Mouse (Mus musculus) ES-E14 (cell line): ENCODE data around the gene Apbb2. TPM values are rescaled to one million over a fixed set of nuclear protein-coding genes. Genes with fewer than 3 reads are reported as not detected.

ENCODE experiments used
- DNase-seq: peaks from one replicate; pipeline ENCODE4 v3.0.0-alpha.2; 2013; ENCODE audit warnings: low read depth, low spot score
- H3K27ac ChIP-seq: 2 replicates; pipeline ENCODE4 v1.5.1; 2012; ENCODE audit warnings: low read depth, mild to moderate bottlenecking, low read length, moderate library complexity, mixed read lengths; ENCODE audit not compliant: poor library complexity, insufficient read depth, severe bottlenecking
- H3K36me3 ChIP-seq: 2 replicates; pipeline ENCODE4 v1.6.1; 2012; ENCODE audit warnings: mild to moderate bottlenecking, low read length, moderate library complexity, mixed read lengths; ENCODE audit not compliant: control insufficient read depth, poor library complexity, insufficient read depth, severe bottlenecking
- H3K4me1 ChIP-seq, 2 experiments: fragments of 150-350 bp in 1 of 2; sonication (generic) in 1 of 2; 2 replicates each; pipeline ENCODE4 v1.6.1; 2012; ENCODE audit warnings: low read length in 2 of 2, mild to moderate bottlenecking in 1 of 2, mixed read lengths in 1 of 2; ENCODE audit not compliant: control insufficient read depth in 2 of 2, insufficient read depth in 2 of 2, poor library complexity in 1 of 2
- H3K4me3 ChIP-seq, 2 experiments: fragments of 150-350 bp in 1 of 2; sonication (generic) in 1 of 2; 2 replicates each; pipeline ENCODE4 v1.5.1; 2012; ENCODE audit warnings: low read length in 2 of 2, low read depth in 1 of 2, mild to moderate bottlenecking in 1 of 2, mixed read lengths in 1 of 2; ENCODE audit not compliant: insufficient read depth in 1 of 2, poor library complexity in 1 of 2, severe bottlenecking in 1 of 2
- H3K9ac ChIP-seq: 2 replicates; pipeline ENCODE4 v1.6.1; 2012; ENCODE audit warnings: low read depth, mild to moderate bottlenecking, low read length, mixed read lengths; ENCODE audit not compliant: poor library complexity, insufficient read depth, severe bottlenecking
- H3K9me3 ChIP-seq: fragments of 150-350 bp; sonication (generic); 2 replicates; pipeline ENCODE4 v1.6.1; 2012; ENCODE audit warnings: low read depth, mild to moderate bottlenecking, low read length; ENCODE audit not compliant: control insufficient read depth, insufficient read depth
- CHD2 ChIP-seq: IDR thresholded peaks from 2 replicates; pipeline ENCODE4 v1.6.1; 2014; ENCODE audit warnings: mild to moderate bottlenecking, low read depth, low read length, inconsistent platforms
- HCFC1 ChIP-seq: IDR thresholded peaks from 2 replicates; pipeline ENCODE4 v1.6.1; 2012; ENCODE audit warnings: low read length, inconsistent platforms, borderline replicate concordance; ENCODE audit not compliant: insufficient read depth
- MAFK ChIP-seq: IDR thresholded peaks from 2 replicates; pipeline ENCODE4 v1.6.1; 2014; ENCODE audit warnings: mild to moderate bottlenecking, low read depth, low read length, inconsistent platforms; ENCODE audit not compliant: insufficient read depth
- ZC3H11A ChIP-seq: IDR thresholded peaks from 2 replicates; pipeline ENCODE4 v1.6.1; 2012; ENCODE audit warnings: low read depth, mild to moderate bottlenecking, inconsistent platforms, low read length, borderline replicate concordance
- ZNF384 ChIP-seq: IDR thresholded peaks from 2 replicates; pipeline ENCODE4 v1.6.1; 2012; ENCODE audit warnings: low read depth, low read length, inconsistent platforms
- in situ Hi-C, 2 experiments: fragments of 600-800 bp; cut with MboI; formaldehyde crosslinking; loops; one replicate each; pipeline ENCODE4 v1.15.1; 2025; ENCODE audit warnings: low sequenced_read_pairs in 2 of 2, inconsistent platforms in 1 of 2; ENCODE audit not compliant: unreplicated experiment in 2 of 2
- total RNA-seq: library from RNA; depleted of rRNA; stranded (reverse); fragments of 300-350 nt; gene quantifications from 2 replicates; pipeline ENCODE4 v1.2.3, GENCODE M21; 2012

Gene Apbb2
- total RNA-seq, 1 experiment, result 15.3 TPM

DNA sequence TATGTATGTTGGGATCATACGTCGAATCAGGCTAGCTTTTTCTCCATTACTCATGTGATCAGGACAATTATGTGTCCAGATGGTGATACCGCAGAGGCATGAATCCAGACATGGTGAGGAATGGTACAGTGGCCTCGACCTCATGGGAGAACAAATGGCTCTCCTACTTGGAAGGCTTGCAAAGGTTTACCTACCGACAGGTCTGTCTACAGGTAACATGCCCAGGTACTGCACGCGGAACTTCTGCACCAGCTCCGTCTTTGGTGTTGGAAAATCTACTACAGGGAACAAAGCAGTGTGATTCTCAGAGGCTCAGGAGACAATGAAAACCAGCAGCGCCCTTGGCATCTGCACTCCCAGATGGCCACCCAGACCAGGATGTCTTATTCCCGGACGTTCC lies 307.8 kb downstream of the Apbb2 start:
- Histone ChIP-seq H3K4me3 (no peak overlapping the region), H3K27ac (no peak overlapping the region), H3K9me3 (no peaks in the 10 kb centered on the region), H3K4me1 (no peaks in the 10 kb centered on the region), H3K36me3 (peaks cover 6% of the 10 kb centered on the region; the same call in 1 of the 2 replicates), H3K9ac (no peak overlapping the region)
- DNase-seq, result no peak
- TF ChIP-seq ZC3H11A (no peak), CHD2 (no peak), ZNF384 (no peak), HCFC1 (no peak), MAFK (no peak)
- in situ Hi-C loops, result no loop called here

DNA sequence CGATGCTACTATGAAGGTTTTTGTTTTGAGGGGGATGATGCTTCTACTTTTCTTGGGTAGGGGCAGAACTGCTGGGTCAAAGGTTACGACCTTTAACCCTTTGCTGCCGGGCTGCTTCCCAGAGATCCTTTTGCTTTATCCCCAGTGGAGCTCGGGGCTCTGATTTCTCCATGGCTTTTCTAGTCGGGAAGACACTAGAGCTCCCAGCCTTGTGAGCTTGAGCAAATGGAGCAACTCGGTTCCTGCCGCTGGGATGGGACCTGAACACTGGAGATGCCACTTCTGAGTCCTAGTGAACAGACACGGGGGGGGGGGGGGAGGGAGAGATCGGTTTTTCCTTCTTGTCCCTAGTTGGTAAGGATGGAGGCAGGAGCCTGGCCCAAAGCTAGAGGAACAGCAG lies 308.3 kb downstream of the Apbb2 start:
- no peak for DNase-seq
- Histone ChIP-seq H3K36me3 (peaks cover 6% of the 10 kb centered on the region; the same call in 1 of the 2 replicates), H3K4me1 (no peaks in the 10 kb centered on the region), H3K4me3 (no peak overlapping the region), H3K27ac (no peak overlapping the region), H3K9me3 (no peaks in the 10 kb centered on the region), H3K9ac (no peak overlapping the region)
- TF ChIP-seq MAFK, result no peak
- TF ChIP-seq HCFC1, result no peak
- no peak for TF ChIP-seq CHD2
- no peak for TF ChIP-seq ZNF384
- no peak for TF ChIP-seq ZC3H11A
- in situ Hi-C loops, result no loop called here

DNA sequence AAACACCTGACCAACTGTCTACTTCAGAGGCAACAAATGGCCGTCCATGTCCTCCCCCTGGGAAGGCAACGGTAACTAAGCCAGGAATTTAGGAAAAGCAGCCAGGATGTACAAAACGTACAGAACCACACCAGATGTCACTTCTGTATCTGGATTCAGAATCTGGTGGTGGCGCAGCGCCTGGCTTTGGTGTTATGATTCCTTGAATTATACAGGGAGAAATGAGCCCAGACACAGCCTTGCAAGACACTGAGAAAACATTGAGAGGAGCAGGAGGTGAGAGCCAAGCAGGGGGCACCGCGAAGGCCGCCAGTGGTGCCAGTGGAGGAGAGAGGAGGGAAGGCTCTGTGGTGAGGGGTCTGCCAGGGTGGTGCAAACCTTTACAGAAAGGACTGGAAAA lies 313.1 kb downstream of the Apbb2 start:
- TF ChIP-seq ZC3H11A (no peak), CHD2 (no peak), MAFK (no peak), HCFC1 (no peak), ZNF384 (no peak)
- in situ Hi-C loops, result no loop called here
- no peak for DNase-seq
- Histone ChIP-seq H3K9me3 (no peaks in the 10 kb centered on the region), H3K4me1 (no peaks in the 10 kb centered on the region), H3K4me3 (no peak overlapping the region), H3K36me3 (peaks cover 9% of the 10 kb centered on the region; the same call in 1 of the 2 replicates), H3K27ac (no peak overlapping the region), H3K9ac (no peak overlapping the region)

GRCm38 (mm10) chr5:66304300-66305067 lies 314.1 kb downstream of the Apbb2 start:
- no peak for DNase-seq
- H3K9me3 ChIP-seq, result no peaks in the 10 kb centered on the region
- no peak for TF ChIP-seq ZC3H11A
- peaks cover 9% of the 10 kb centered on the region; the same call in 1 of the 2 replicates for H3K36me3 ChIP-seq
- no peaks in the 10 kb centered on the region for H3K4me1 ChIP-seq
- H3K27ac ChIP-seq, result no peak overlapping the region
- in situ Hi-C loops, result no loop called here
- H3K9ac ChIP-seq, result no peak overlapping the region
- H3K4me3 ChIP-seq, result no peak overlapping the region

DNA sequence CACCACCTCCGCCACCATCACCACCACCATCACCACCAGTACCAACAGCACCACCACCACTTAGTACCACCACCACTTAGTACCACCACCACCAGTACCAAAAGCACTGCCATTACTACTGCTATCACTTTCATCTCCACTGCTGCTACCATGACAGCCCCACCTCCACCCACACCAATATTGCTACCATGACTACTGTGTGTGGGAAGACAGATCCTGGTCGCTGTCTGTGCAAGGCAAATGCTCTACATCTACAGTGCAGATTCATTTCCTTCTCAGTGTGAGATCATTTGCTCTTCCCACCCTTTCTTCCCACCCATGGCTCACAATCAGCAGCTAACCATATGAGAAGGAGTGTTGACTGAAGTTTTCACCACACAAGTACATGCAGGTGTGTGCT lies 315.7 kb downstream of the Apbb2 start:
- in situ Hi-C loops, result no loop called here
- H3K9me3 ChIP-seq, result no peaks in the 10 kb centered on the region

More for the DNA sequence above, 315.7 kb downstream of the Apbb2 start:
- Histone ChIP-seq H3K4me3 (no peak overlapping the region), H3K9ac (no peak overlapping the region), H3K27ac (no peak overlapping the region), H3K4me1 (no peaks in the 10 kb centered on the region), H3K36me3 (peaks cover 9% of the 10 kb centered on the region; the same call in 1 of the 2 replicates)
- TF ChIP-seq CHD2 (no peak), HCFC1 (no peak), MAFK (no peak), ZNF384 (no peak), ZC3H11A (no peak)
- DNase-seq, result no peak
